Mouse (Mus musculus) A20 (cell line): ENCODE data around the gene Bmp2.

ENCODE experiments used
- DNase-seq: peaks from one replicate; pipeline ENCODE4 v3.0.0-alpha.2; 2011; ENCODE audit warnings: low read depth, low spot score

Gene Bmp2

GRCm38 (mm10) chr2:133565424-133565823, 13.5 kb downstream of the Bmp2 start:
- no peak for DNase-seq

GRCm38 (mm10) chr2:133565995-133566710, 14.2 kb downstream of the Bmp2 start:
- DNase-seq: no peak

- no peak for DNase-seq
These were observed 39.8 kb downstream of the Bmp2 start for GRCm38 (mm10) chr2:133591562-133592255.
